Mouse (Mus musculus): ENCODE results near the gene Neil3. TPM values are rescaled to one million over a fixed set of nuclear protein-coding genes. Genes with fewer than 3 reads are reported as not detected.

The Neil3 gene
- 0.66 and 5.2 TPM in 2 replicates for total RNA-seq (2014; rRNA removed)
- polyA plus RNA-seq (2015; fragmentation: Nextera tagmentation; extraction: Ambion mirVana) = 1.9 and 2.0 TPM in 2 replicates

DNA sequence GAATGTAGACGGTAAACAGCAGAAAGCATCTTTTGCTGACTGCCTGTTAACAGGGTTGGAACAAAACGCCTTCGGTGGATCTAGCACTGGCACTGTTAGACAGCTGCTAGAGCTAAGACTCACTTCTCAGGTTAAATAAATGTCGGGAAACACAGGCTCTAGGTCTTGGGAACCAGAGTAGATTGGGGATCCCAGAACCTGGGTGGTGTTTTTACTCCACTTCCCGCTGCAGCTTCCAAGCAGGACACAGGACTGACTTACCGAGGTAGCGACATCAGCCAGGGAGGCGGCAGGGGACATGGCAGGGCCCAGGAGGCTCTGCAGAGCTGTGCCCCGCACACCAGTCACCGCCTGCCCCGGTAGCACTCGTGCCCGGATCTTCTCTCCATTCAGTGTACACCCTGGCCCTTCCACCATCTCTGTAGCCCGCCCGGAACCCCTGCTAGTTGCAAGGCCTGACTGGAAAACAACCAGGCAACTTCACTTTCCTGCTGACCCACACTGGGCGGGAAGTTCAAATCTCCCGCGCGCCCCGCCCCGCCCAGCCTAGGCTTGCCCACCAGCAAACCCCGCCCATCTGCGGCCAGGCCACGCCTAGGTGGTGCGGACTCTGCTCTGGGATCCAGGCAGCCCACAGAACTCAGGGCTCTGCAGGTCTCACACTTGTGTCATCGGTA is at the start of gene Neil3:
Neil3 (minus strand) TSS at position 571 of the 677 bp plus-strand sequence.
- ATAC-seq (ENCODE audit: low FRiP score) (peak; percentile 80), DNase-seq (ENCODE audit: low spot score) (peak; percentile 61)
- no peaks in the 10 kb centered on the region for H3K27me3 ChIP-seq (ENCODE audit: insufficient read depth, low read length)
- peak within 1 kb of the TSS; percentile 33 for H3K4me3 ChIP-seq (ENCODE audit: low read depth, low read length)
- no peak for TF ChIP-seq CTCF (IDR thresholded peaks at IDR 0.05)
- WGBS = 1% methylated on average over 26 of the region's 26 CpGs
- no peaks in the 10 kb centered on the region for H3K36me3 ChIP-seq (ENCODE audit: insufficient read depth, low read length)
- H3K4me1 ChIP-seq (ENCODE audit: insufficient read depth, low read length) = no peaks in the 10 kb centered on the region
- H3K9me3 ChIP-seq (ENCODE audit: low read length) = no peaks in the 10 kb centered on the region
- H3K9ac ChIP-seq (replicated peaks; ENCODE audit: low read length, poor library complexity, severe bottlenecking) = no peak within 1 kb of the TSS; the same call in 1 of the 2 replicates
- H3K27ac ChIP-seq (ENCODE audit: low read depth, low read length) = no peak within 1 kb of the TSS
- peak within 1 kb of the TSS; percentile 60 for H3K4me2 ChIP-seq (ENCODE audit: low read depth, low read length, poor library complexity, severe bottlenecking)

- Histone ChIP-seq H3K9ac (replicated peaks; ENCODE audit: low read length, poor library complexity, severe bottlenecking) (no peak overlapping the region), H3K4me1 (ENCODE audit: insufficient read depth, low read length) (0 out of 2 replicates have a peak, but pooled peaks cover 2% of the 10 kb centered on the region), H3K36me3 (ENCODE audit: insufficient read depth, low read length) (no peaks in the 10 kb centered on the region), H3K4me3 (ENCODE audit: low read depth, low read length) (no peak overlapping the region), H3K9me3 (ENCODE audit: low read length) (no peaks in the 10 kb centered on the region), H3K27ac (ENCODE audit: low read depth, low read length) (no peak overlapping the region), H3K4me2 (ENCODE audit: low read depth, low read length, poor library complexity, severe bottlenecking) (peak overlapping the region; percentile 0; the same call in 1 of the 2 replicates), H3K27me3 (ENCODE audit: insufficient read depth, low read length) (no peaks in the 10 kb centered on the region)
- ATAC-seq (ENCODE audit: low FRiP score) (peak; percentile 87), DNase-seq (ENCODE audit: low spot score) (peak; percentile 87)
- TF ChIP-seq CTCF (IDR thresholded peaks at IDR 0.05) = peak; percentile 93
- WGBS = 12% methylated on average over 12 of the region's 12 CpGs
Observed at GRCm38 (mm10) chr8:53680846-53681245, 42.0 kb upstream of the Neil3 start.

- Histone ChIP-seq H3K4me2 (ENCODE audit: low read depth, low read length, poor library complexity, severe bottlenecking) (no peak overlapping the region), H3K4me3 (ENCODE audit: low read depth, low read length) (no peak overlapping the region), H3K27me3 (ENCODE audit: insufficient read depth, low read length) (no peaks in the 10 kb centered on the region), H3K9ac (replicated peaks; ENCODE audit: low read length, poor library complexity, severe bottlenecking) (no peak overlapping the region), H3K9me3 (ENCODE audit: low read length) (no peaks in the 10 kb centered on the region), H3K4me1 (ENCODE audit: insufficient read depth, low read length) (no peaks in the 10 kb centered on the region), H3K36me3 (ENCODE audit: insufficient read depth, low read length) (no peaks in the 10 kb centered on the region), H3K27ac (ENCODE audit: low read depth, low read length) (no peak overlapping the region)
- 43% methylated on average over 4 of the region's 4 CpGs for WGBS
- ATAC-seq (ENCODE audit: low FRiP score) (no peak), DNase-seq (ENCODE audit: low spot score) (peak; percentile 61)
- peak; percentile 63 for TF ChIP-seq CTCF (IDR thresholded peaks at IDR 0.05)
Observed at GRCm38 (mm10) chr8:53663946-53664345, 25.1 kb upstream of the Neil3 start.

DNA sequence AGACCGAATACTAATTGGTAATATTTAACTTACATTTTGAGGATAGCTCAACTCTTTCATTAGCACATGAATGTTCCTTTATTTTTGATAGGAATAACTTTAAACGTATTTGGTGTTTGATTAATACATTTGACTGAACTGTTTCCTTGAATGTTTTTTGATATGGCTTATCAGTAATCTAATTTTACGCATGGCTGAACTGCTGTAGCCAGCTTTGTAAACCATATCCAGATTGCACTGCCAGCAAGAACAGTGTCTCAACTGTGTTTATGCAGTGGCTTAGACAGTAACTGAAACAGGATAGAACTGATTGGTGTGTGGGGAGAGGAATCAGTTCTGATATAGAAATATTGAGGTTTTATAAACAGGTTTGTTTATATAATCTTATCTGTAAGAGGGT is 22.6 kb upstream of the Neil3 start:
- Histone ChIP-seq H3K4me1 (ENCODE audit: insufficient read depth, low read length) (no peaks in the 10 kb centered on the region), H3K9ac (replicated peaks; ENCODE audit: low read length, poor library complexity, severe bottlenecking) (no peak overlapping the region), H3K36me3 (ENCODE audit: insufficient read depth, low read length) (no peaks in the 10 kb centered on the region), H3K4me2 (ENCODE audit: low read depth, low read length, poor library complexity, severe bottlenecking) (no peak overlapping the region), H3K9me3 (ENCODE audit: low read length) (no peaks in the 10 kb centered on the region), H3K27me3 (ENCODE audit: insufficient read depth, low read length) (no peaks in the 10 kb centered on the region), H3K27ac (ENCODE audit: low read depth, low read length) (no peak overlapping the region), H3K4me3 (ENCODE audit: low read depth, low read length) (no peak overlapping the region)
- no peak for TF ChIP-seq CTCF (IDR thresholded peaks at IDR 0.05)
- peak; percentile 33 for DNase-seq (ENCODE audit: low spot score)
- WGBS = 64% methylated on average over 3 of the region's 3 CpGs
- ATAC-seq (ENCODE audit: low FRiP score) = no peak

DNA sequence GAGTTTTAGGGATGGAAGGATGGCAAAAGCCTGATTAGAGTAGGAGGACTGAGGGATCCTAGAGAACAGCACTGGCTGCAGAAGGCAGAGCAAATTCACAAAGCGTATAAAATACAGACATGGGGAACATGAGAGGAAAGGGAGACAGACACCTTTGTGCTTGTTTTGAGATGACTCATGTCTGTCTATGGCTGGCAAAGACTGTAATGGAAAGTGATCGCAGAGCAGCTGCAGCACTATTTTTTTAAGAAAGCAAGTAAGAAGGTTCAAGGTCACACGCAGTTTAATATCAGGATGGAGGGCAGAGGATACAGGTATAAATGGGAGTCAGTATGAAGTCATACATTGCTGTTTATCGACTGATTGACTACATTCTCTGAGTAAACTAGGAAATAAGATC is 8.2 kb downstream of the Neil3 start:
- DNase-seq (ENCODE audit: low spot score) (no peak), ATAC-seq (ENCODE audit: low FRiP score) (no peak)
- Histone ChIP-seq H3K4me3 (ENCODE audit: low read depth, low read length) (no peak overlapping the region), H3K27ac (ENCODE audit: low read depth, low read length) (no peak overlapping the region), H3K9me3 (ENCODE audit: low read length) (no peaks in the 10 kb centered on the region), H3K4me2 (ENCODE audit: low read depth, low read length, poor library complexity, severe bottlenecking) (no peak overlapping the region), H3K9ac (replicated peaks; ENCODE audit: low read length, poor library complexity, severe bottlenecking) (no peak overlapping the region), H3K36me3 (ENCODE audit: insufficient read depth, low read length) (no peaks in the 10 kb centered on the region), H3K27me3 (ENCODE audit: insufficient read depth, low read length) (no peaks in the 10 kb centered on the region), H3K4me1 (ENCODE audit: insufficient read depth, low read length) (no peaks in the 10 kb centered on the region)
- 95% methylated on average over 4 of the region's 4 CpGs for WGBS
- TF ChIP-seq CTCF (IDR thresholded peaks at IDR 0.05) = no peak

GRCm38 (mm10) chr8:53628864-53629415 is 9.9 kb downstream of the Neil3 start:
- Histone ChIP-seq H3K9me3 (ENCODE audit: low read length) (no peaks in the 10 kb centered on the region), H3K27me3 (ENCODE audit: insufficient read depth, low read length) (no peaks in the 10 kb centered on the region), H3K36me3 (ENCODE audit: insufficient read depth, low read length) (no peaks in the 10 kb centered on the region), H3K4me1 (ENCODE audit: insufficient read depth, low read length) (no peaks in the 10 kb centered on the region), H3K4me2 (ENCODE audit: low read depth, low read length, poor library complexity, severe bottlenecking) (no peak overlapping the region), H3K9ac (replicated peaks; ENCODE audit: low read length, poor library complexity, severe bottlenecking) (no peak overlapping the region), H3K4me3 (ENCODE audit: low read depth, low read length) (no peak overlapping the region), H3K27ac (ENCODE audit: low read depth, low read length) (no peak overlapping the region)
- no peak for ATAC-seq (ENCODE audit: low FRiP score)
- WGBS = 94% methylated on average over 4 of the region's 4 CpGs
- no peak for TF ChIP-seq CTCF (IDR thresholded peaks at IDR 0.05)
- no peak for DNase-seq (ENCODE audit: low spot score)

All from midbrain, postnatal 0 days (tissue).